In the genomic region with DNA sequence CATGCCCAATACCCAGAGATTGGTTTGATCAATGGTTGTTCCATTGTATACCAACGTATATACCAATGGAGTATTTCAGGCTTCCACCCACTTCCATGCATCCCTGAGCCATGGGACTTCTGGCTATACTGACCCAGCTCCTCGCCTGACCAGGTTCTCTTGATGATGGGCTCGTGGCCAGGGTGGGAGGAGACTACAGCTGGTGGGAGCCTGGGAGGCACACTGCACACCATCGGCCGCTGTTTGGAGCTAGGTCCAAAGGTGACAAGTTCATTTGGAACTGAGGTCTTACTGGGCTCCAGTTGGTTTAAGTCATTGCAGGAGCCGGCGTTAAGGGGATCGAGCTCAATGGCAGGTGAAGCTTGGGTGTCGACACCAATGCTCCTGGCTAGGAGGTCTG, we compare ENCODE assay signal across 17 mouse cellular contexts. TPM values are rescaled to one million over a fixed set of nuclear protein-coding genes. Genes with fewer than 3 reads are reported as not detected.
A peak's percentile ranks its signal among the peaks of the same experiment; 100 is the strongest.
DNase-seq lines count a peak whose midpoint lies in the region; ATAC-seq and TF ChIP-seq lines count a peak whose summit lies in the region.
"Had no signal": no experiment of that assay in that cellular context is flagged by ENCODE, and none has a peak within 500 bp of the region (broad histone marks: within the 10 kb centered on the region; RNA-seq: fewer than 3 reads in every experiment).

No protein-coding gene starts in this region.

- H3K9ac ChIP-seq in kidney, embryonic 16.5 days (replicated peaks; ENCODE audit: low read length) = no peak overlapping the region
- no peak overlapping the region for H3K9ac ChIP-seq in liver, postnatal 0 days (replicated peaks)
- H3K9ac ChIP-seq in liver, embryonic 11.5 days (ENCODE audit: low read depth, low read length) = no peak overlapping the region
- H3K9ac ChIP-seq in midbrain, embryonic 11.5 days (ENCODE audit: low read length) = no peak overlapping the region
- no peak overlapping the region for H3K9ac ChIP-seq in forebrain, embryonic 14.5 days (ENCODE audit: low read length)
- H3K9ac ChIP-seq: forebrain, embryonic 13.5 days; heart, embryonic 13.5 days; hindbrain, embryonic 15.5 days had no signal

- no peak for TF ChIP-seq EP300 in liver, postnatal 0 days (IDR thresholded peaks at IDR 0.05; ENCODE audit: low read depth)

- H3K4me3 ChIP-seq in kidney, embryonic 16.5 days (ENCODE audit: low read length) = no peak overlapping the region
- no peak overlapping the region for H3K4me3 ChIP-seq in liver, postnatal 0 days (ENCODE audit: low read depth, low read length)
- H3K4me3 ChIP-seq in liver, embryonic 11.5 days (ENCODE audit: low read depth, low read length) = no peak overlapping the region
- no peak overlapping the region for H3K4me3 ChIP-seq in midbrain, embryonic 11.5 days (ENCODE audit: low read depth, low read length)
- H3K4me3 ChIP-seq in forebrain, embryonic 14.5 days (ENCODE audit: low read depth, low read length) = no peak overlapping the region
- H3K4me3 ChIP-seq: embryonic facial prominence, embryonic 10.5 days; forebrain, embryonic 13.5 days; gastrocnemius, adult 2 months; heart, embryonic 13.5 days; hindbrain, embryonic 15.5 days had no signal

- ATAC-seq in kidney, embryonic 16.5 days (ENCODE audit: low FRiP score, low TSS enrichment) = no peak
- peak; percentile 53; the same call in 1 of the 2 replicates for ATAC-seq in liver, postnatal 0 days
- ATAC-seq in liver, embryonic 11.5 days (replicated peaks; ENCODE audit: low FRiP score) = no peak
- no peak for ATAC-seq in midbrain, embryonic 11.5 days (ENCODE audit: low FRiP score)
- no peak for ATAC-seq in forebrain, embryonic 14.5 days
- ATAC-seq: forebrain, embryonic 13.5 days had no signal

- no peaks in the 10 kb centered on the region for H3K27me3 ChIP-seq in kidney, embryonic 16.5 days (ENCODE audit: insufficient read depth, low read length)
- H3K27me3 ChIP-seq in liver, postnatal 0 days (ENCODE audit: insufficient read depth, low read length) = no peaks in the 10 kb centered on the region
- no peaks in the 10 kb centered on the region for H3K27me3 ChIP-seq in liver, embryonic 11.5 days (replicated peaks; ENCODE audit: control insufficient read depth, insufficient read depth, low read length)
- no peaks in the 10 kb centered on the region for H3K27me3 ChIP-seq in midbrain, embryonic 11.5 days (ENCODE audit: control insufficient read depth, insufficient read depth, low read length)
- no peaks in the 10 kb centered on the region for H3K27me3 ChIP-seq in forebrain, embryonic 14.5 days (replicated peaks; ENCODE audit: control insufficient read depth, insufficient read depth, low read length)
- H3K27me3 ChIP-seq: forebrain, embryonic 13.5 days; hindbrain, embryonic 15.5 days had no signal

- H3K4me2 ChIP-seq in kidney, embryonic 16.5 days (replicated peaks; ENCODE audit: low read depth, low read length) = no peak overlapping the region
- no peak overlapping the region for H3K4me2 ChIP-seq in liver, postnatal 0 days (ENCODE audit: low read depth, low read length)
- H3K4me2 ChIP-seq in liver, embryonic 11.5 days = no peak overlapping the region
- H3K4me2 ChIP-seq in midbrain, embryonic 11.5 days = no peak overlapping the region
- H3K4me2 ChIP-seq in forebrain, embryonic 14.5 days (ENCODE audit: low read length) = no peak overlapping the region
- H3K4me2 ChIP-seq: forebrain, embryonic 13.5 days; heart, embryonic 13.5 days; hindbrain, embryonic 15.5 days had no signal

- 77% methylated on average over 9 of the region's 9 CpGs for WGBS in kidney, embryonic 16.5 days
- 64% methylated on average over 9 of the region's 9 CpGs for WGBS in liver, postnatal 0 days (ENCODE audit: insufficient replicate concordance)
- WGBS in liver, embryonic 11.5 days = 81% methylated on average over 9 of the region's 9 CpGs
- 87% methylated on average over 9 of the region's 9 CpGs for WGBS in midbrain, embryonic 11.5 days
- WGBS in forebrain, embryonic 14.5 days = 89% methylated on average over 9 of the region's 9 CpGs

- no peaks in the 10 kb centered on the region for H3K9me3 ChIP-seq in kidney, embryonic 16.5 days (ENCODE audit: low read length)
- H3K9me3 ChIP-seq in liver, postnatal 0 days (ENCODE audit: low read length) = no peaks in the 10 kb centered on the region
- H3K9me3 ChIP-seq in liver, embryonic 11.5 days (ENCODE audit: control insufficient read depth, low read length) = no peaks in the 10 kb centered on the region
- H3K9me3 ChIP-seq in midbrain, embryonic 11.5 days (ENCODE audit: control insufficient read depth, low read length) = no peaks in the 10 kb centered on the region
- H3K9me3 ChIP-seq in forebrain, embryonic 14.5 days (replicated peaks; ENCODE audit: control insufficient read depth, low read length) = no peaks in the 10 kb centered on the region
- H3K9me3 ChIP-seq: embryonic facial prominence, embryonic 10.5 days; forebrain, embryonic 13.5 days; heart, embryonic 13.5 days; hindbrain, embryonic 15.5 days had no signal

- no peaks in the 10 kb centered on the region for H3K36me3 ChIP-seq in kidney, embryonic 16.5 days (ENCODE audit: insufficient read depth, low read length)
- no peaks in the 10 kb centered on the region for H3K36me3 ChIP-seq in liver, postnatal 0 days (replicated peaks; ENCODE audit: insufficient read depth, low read length)
- no peaks in the 10 kb centered on the region for H3K36me3 ChIP-seq in liver, embryonic 11.5 days (ENCODE audit: control insufficient read depth, insufficient read depth, low read length)
- H3K36me3 ChIP-seq in midbrain, embryonic 11.5 days (ENCODE audit: control insufficient read depth, insufficient read depth, low read length) = no peaks in the 10 kb centered on the region
- no peaks in the 10 kb centered on the region for H3K36me3 ChIP-seq in forebrain, embryonic 14.5 days (ENCODE audit: control insufficient read depth, insufficient read depth, low read length)
- H3K36me3 ChIP-seq: embryonic facial prominence, embryonic 10.5 days; heart, embryonic 13.5 days; hindbrain, embryonic 15.5 days had no signal

- H3K4me1 ChIP-seq in kidney, embryonic 16.5 days (ENCODE audit: insufficient read depth, low read length) = no peaks in the 10 kb centered on the region
- H3K4me1 ChIP-seq in liver, postnatal 0 days (ENCODE audit: insufficient read depth) = no peaks in the 10 kb centered on the region
- H3K4me1 ChIP-seq in liver, embryonic 11.5 days (replicated peaks; ENCODE audit: control insufficient read depth, insufficient read depth, low read length) = no peaks in the 10 kb centered on the region
- no peaks in the 10 kb centered on the region for H3K4me1 ChIP-seq in midbrain, embryonic 11.5 days (ENCODE audit: control insufficient read depth, insufficient read depth, low read length)
- H3K4me1 ChIP-seq in forebrain, embryonic 14.5 days (ENCODE audit: control insufficient read depth, insufficient read depth, low read length) = no peaks in the 10 kb centered on the region
- H3K4me1 ChIP-seq: embryonic facial prominence, embryonic 10.5 days; forebrain, embryonic 13.5 days; heart, embryonic 13.5 days; hindbrain, embryonic 15.5 days had no signal

- TF ChIP-seq CTCF in liver, postnatal 0 days (IDR thresholded peaks at IDR 0.05; ENCODE audit: low read depth) = no peak

- peak; percentile 72 for DNase-seq in kidney, adult 18-20 months
- DNase-seq in liver, postnatal 0 days = peak; percentile 50
- DNase-seq in liver, embryonic 11.5 days (ENCODE audit: low spot score) = no peak
- peak; percentile 67 for DNase-seq in kidney, postnatal 14 days
- no peak for DNase-seq in midbrain, embryonic 11.5 days (ENCODE audit: low spot score, missing footprints)
- no peak for DNase-seq in forebrain, embryonic 14.5 days (ENCODE audit: low spot score)
- DNase-seq: adrenal gland, adult 2 months; adrenal gland, postnatal 36 days; cerebellum, adult 9-10 months; gastrocnemius, adult 2 months; gastrocnemius, postnatal 25 days; heart, postnatal 36 days had no signal

- H3K27ac ChIP-seq in kidney, embryonic 16.5 days (ENCODE audit: low read length) = no peak overlapping the region
- H3K27ac ChIP-seq in liver, postnatal 0 days (ENCODE audit: low read depth) = no peak overlapping the region
- H3K27ac ChIP-seq in liver, embryonic 11.5 days (ENCODE audit: low read depth, low read length) = no peak overlapping the region
- H3K27ac ChIP-seq in midbrain, embryonic 11.5 days (ENCODE audit: low read depth, low read length) = no peak overlapping the region
- no peak overlapping the region for H3K27ac ChIP-seq in forebrain, embryonic 14.5 days (ENCODE audit: low read depth, low read length)
- H3K27ac ChIP-seq: embryonic facial prominence, embryonic 10.5 days; forebrain, embryonic 13.5 days; gastrocnemius, adult 2 months; heart, embryonic 13.5 days; hindbrain, embryonic 15.5 days had no signal

RNA-seq across cellular contexts. Expression of a gene that starts 49.2 kb away (rescaled TPM):
- 1.6 and 3.0 TPM in 2 replicates for polyA plus RNA-seq in kidney, embryonic 16.5 days (2015; fragmentation: Nextera tagmentation; extraction: Ambion mirVana)
- 1.0 and 1.7 TPM in 2 replicates for polyA plus RNA-seq in liver, postnatal 0 days (2015; fragmentation: Nextera tagmentation; extraction: Ambion mirVana)
- 2.0 and 2.9 TPM in 2 replicates for polyA plus RNA-seq in liver, embryonic 11.5 days (2014; fragmentation: Nextera tagmentation; extraction: Ambion mirVana)
- polyA plus RNA-seq in midbrain, embryonic 11.5 days (2014; fragmentation: Nextera tagmentation; extraction: Ambion mirVana) = 1.7 and 2.0 TPM in 2 replicates
- polyA plus RNA-seq in forebrain, embryonic 14.5 days (2014; fragmentation: Nextera tagmentation; extraction: Ambion mirVana) = 1.8 and 3.2 TPM in 2 replicates

Comparison
In these comparisons a context has a peak if more than half of its experiments do, and no peak if none do; other contexts are left out.
1. DNase-seq: peak in kidney, adult 18-20 months (single experiment), liver, postnatal 0 days (single experiment) and kidney, postnatal 14 days (single experiment); none in liver, embryonic 11.5 days (single experiment), midbrain, embryonic 11.5 days (single experiment) and forebrain, embryonic 14.5 days (single experiment).